Mouse (Mus musculus): ENCODE measurements around the gene Prdx6b. TPM values are rescaled to one million over a fixed set of nuclear protein-coding genes. Genes with fewer than 3 reads are reported as not detected.

Gene Prdx6b
- polyA plus RNA-seq (2012; rRNA removed), result 0.04 TPM in 1 of 2 replicates, not detected in the other

DNA sequence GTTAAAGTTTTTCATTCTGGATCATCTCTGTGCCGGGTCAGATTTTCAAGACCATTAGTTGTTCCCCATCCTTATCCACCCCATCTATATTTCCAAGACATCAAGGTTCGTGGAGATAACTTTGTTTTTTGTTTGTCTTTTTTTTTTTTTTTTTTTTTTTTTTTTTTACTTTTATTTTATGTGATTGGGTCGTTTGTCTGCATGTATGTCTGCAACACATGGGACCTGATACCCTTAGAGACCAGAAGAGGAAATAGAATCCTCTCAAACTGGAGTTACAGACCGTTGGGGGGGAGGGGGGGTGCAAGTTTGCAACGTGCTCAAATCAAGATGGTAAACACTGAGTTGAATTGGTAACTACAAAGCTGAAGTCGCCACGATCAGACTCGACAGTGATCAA is at the start of gene Prdx6b:
Prdx6b (plus strand) TSS at position 301 of the 400 bp plus-strand sequence.
- no peak within 1 kb of the TSS for H3K4me3 ChIP-seq (ENCODE audit: insufficient read depth, low read length)

DNA sequence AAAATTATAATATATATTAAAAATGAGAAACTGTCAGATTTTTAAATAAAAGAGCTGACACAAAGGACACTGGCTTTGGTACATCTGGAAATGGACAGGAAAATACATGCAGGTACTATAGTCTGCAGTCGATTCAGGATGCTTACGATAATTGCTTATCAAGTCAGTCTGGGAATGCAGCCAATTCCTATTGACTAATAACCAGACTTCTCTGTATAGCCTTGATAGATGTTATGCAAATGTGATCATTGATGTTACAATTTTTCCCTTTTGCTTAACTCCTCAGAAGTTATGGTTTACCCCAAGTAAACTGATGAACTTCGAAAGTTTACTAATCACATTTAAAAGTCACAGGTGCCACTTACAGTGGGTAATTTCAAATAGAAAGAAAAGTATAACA is 44.8 kb upstream of the Prdx6b start:
- Histone ChIP-seq H3K27ac (ENCODE audit: insufficient read depth, low read length) (no peak overlapping the region), H3K4me1 (ENCODE audit: control insufficient read depth, insufficient read depth, low read length) (no peaks in the 10 kb centered on the region), H3K4me3 (ENCODE audit: insufficient read depth, low read length) (no peak overlapping the region)
- no peak for TF ChIP-seq CTCF (IDR thresholded peaks at IDR 0.05; ENCODE audit: extremely low read depth, insufficient read depth, low read length)
- TF ChIP-seq POLR2A (IDR thresholded peaks at IDR 0.05; ENCODE audit: extremely low read depth, insufficient read depth, low read length), result no peak

More for the DNA sequence above, at the start of gene Prdx6b:
- TF ChIP-seq POLR2A (IDR thresholded peaks at IDR 0.05; ENCODE audit: extremely low read depth, insufficient read depth, low read length) (no peak), CTCF (IDR thresholded peaks at IDR 0.05; ENCODE audit: extremely low read depth, insufficient read depth, low read length) (no peak)
- no peak within 1 kb of the TSS for H3K27ac ChIP-seq (ENCODE audit: insufficient read depth, low read length)
- no peaks in the 10 kb centered on the region for H3K4me1 ChIP-seq (ENCODE audit: control insufficient read depth, insufficient read depth, low read length)

DNA sequence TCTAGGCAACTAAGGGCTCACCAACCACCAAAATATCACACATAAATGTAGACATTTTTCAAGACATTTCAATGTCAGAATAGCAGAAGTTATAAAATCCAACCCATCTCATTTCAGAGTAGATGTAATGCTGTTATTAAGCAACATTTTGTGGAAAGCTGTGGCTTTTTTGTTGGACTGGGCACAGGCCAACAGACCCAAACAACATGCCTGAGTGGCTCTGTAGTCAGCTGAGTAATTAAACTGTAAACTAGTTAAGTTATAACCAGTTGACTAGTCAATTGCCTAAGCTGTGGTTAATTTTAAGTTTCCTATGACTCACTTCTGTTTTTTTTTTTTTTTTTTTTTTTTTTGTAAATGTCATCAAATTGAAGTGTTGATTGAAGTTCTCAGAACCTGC is 44.4 kb upstream of the Prdx6b start:
- Histone ChIP-seq H3K4me3 (ENCODE audit: insufficient read depth, low read length) (no peak overlapping the region), H3K27ac (ENCODE audit: insufficient read depth, low read length) (no peak overlapping the region), H3K4me1 (ENCODE audit: control insufficient read depth, insufficient read depth, low read length) (no peaks in the 10 kb centered on the region)
- no peak for TF ChIP-seq POLR2A (IDR thresholded peaks at IDR 0.05; ENCODE audit: extremely low read depth, insufficient read depth, low read length)
- no peak for TF ChIP-seq CTCF (IDR thresholded peaks at IDR 0.05; ENCODE audit: extremely low read depth, insufficient read depth, low read length)

DNA sequence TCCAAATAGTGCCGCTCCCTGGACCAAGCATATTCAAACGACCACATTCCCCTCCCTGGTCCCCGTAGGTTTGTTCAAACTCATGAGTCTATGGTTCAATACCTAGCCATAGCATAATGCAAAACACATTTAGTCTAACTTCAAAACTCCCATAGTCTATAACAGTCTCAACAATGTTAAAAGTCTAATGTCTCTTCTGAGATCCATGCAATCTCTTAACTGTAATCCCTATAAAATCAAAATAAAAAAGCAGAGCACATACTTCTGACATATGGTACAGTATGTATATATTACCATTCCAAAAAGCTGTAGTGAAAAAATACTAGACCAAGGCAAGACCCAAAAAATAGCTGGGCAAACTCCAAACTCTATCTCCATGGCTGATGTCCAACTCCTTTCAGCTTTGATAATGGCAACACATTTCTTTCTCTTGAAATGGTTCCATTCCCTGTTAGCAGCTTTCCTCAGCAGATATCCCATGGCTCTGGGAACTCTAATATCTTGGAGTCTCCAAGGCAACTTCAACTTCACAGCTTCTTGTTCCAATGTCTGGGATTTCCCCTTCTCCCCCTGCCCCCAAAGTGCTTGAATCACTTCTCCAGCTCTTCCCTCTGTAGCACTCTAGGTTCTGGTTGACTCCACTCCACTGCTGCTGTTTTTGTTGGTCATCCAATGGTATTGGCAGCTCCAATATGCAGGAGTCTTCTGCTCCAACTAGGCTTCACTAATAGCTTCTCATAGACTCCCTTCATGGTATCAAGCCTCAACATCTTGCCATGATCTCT is 32.2 kb upstream of the Prdx6b start:
- Histone ChIP-seq H3K4me1 (ENCODE audit: control insufficient read depth, insufficient read depth, low read length) (no peaks in the 10 kb centered on the region), H3K4me3 (ENCODE audit: insufficient read depth, low read length) (no peak overlapping the region), H3K27ac (ENCODE audit: insufficient read depth, low read length) (no peak overlapping the region)
- no peak for TF ChIP-seq POLR2A (IDR thresholded peaks at IDR 0.05; ENCODE audit: extremely low read depth, insufficient read depth, low read length)
- no peak for TF ChIP-seq CTCF (IDR thresholded peaks at IDR 0.05; ENCODE audit: extremely low read depth, insufficient read depth, low read length)

DNA sequence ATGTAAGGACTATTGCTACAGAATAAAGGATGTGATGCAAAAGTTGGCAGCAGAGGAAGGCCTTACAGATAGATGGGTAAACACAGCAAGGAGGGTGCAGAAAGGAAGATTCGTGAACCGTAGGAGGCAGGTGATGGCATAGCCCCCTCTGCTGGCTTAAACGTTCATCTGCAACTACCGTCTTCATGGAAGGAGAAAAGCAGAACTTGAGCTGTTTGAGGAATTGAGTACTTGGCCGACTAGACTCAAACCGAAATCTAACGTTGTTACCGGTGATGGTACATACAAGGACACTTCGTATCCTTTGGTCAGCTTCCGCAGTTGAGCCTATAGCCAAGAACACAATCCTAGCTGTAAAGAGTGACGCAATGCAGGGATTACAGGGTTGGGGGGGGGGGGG is 25.4 kb upstream of the Prdx6b start:
- no peak for TF ChIP-seq POLR2A (IDR thresholded peaks at IDR 0.05; ENCODE audit: extremely low read depth, insufficient read depth, low read length)
- TF ChIP-seq CTCF (IDR thresholded peaks at IDR 0.05; ENCODE audit: extremely low read depth, insufficient read depth, low read length), result peak; percentile 94
- H3K4me3 ChIP-seq (ENCODE audit: insufficient read depth, low read length), result no peak overlapping the region; the same call in 1 of the 2 replicates
- no peak overlapping the region for H3K27ac ChIP-seq (ENCODE audit: insufficient read depth, low read length)
- no peaks in the 10 kb centered on the region for H3K4me1 ChIP-seq (ENCODE audit: control insufficient read depth, insufficient read depth, low read length)

DNA sequence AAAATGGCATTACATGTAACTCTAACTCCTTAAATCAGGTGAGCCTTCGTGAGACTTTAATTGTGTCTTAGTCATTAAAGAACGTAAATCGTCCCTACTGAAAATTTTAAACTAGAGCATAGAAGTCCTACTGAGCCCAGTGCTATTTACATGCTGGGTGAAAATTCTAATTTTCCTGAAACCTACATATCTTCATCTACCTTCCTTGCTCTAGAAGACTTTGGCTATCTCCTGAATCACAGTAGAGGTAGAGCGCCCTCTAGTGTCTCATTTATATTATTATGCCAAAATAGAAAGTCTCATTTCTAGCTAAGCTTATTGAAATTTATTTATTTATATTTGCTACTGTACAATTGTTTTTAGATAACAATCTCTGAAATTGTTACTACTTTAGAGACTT is 24.2 kb upstream of the Prdx6b start:
- no peaks in the 10 kb centered on the region for H3K4me1 ChIP-seq (ENCODE audit: control insufficient read depth, insufficient read depth, low read length)
- H3K27ac ChIP-seq (ENCODE audit: insufficient read depth, low read length), result no peak overlapping the region
- no peak overlapping the region for H3K4me3 ChIP-seq (ENCODE audit: insufficient read depth, low read length)
- TF ChIP-seq POLR2A (IDR thresholded peaks at IDR 0.05; ENCODE audit: extremely low read depth, insufficient read depth, low read length) (no peak), CTCF (IDR thresholded peaks at IDR 0.05; ENCODE audit: extremely low read depth, insufficient read depth, low read length) (no peak)

DNA sequence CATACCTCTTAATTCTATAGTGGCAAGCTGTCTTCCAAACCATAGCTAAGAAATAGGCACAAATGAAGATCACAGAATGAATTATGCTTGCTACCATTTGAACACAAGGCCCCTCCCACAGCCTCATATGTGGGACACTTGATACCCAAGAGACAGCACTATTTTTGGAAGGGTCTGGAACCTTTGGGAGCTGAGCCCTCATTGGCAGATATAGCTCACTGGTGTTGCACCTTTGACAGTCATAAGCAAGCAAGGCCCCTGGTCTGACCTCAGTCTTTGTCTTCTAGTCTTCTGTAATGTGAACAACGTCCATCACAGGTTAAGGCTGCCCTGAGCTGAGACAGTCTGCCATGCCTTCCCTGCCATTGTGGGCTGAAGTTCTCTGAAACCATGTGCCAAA is 20.8 kb upstream of the Prdx6b start:
- Histone ChIP-seq H3K4me1 (ENCODE audit: control insufficient read depth, insufficient read depth, low read length) (no peaks in the 10 kb centered on the region), H3K27ac (ENCODE audit: insufficient read depth, low read length) (no peak overlapping the region), H3K4me3 (ENCODE audit: insufficient read depth, low read length) (no peak overlapping the region)
- no peak for TF ChIP-seq POLR2A (IDR thresholded peaks at IDR 0.05; ENCODE audit: extremely low read depth, insufficient read depth, low read length)
- no peak for TF ChIP-seq CTCF (IDR thresholded peaks at IDR 0.05; ENCODE audit: extremely low read depth, insufficient read depth, low read length)

DNA sequence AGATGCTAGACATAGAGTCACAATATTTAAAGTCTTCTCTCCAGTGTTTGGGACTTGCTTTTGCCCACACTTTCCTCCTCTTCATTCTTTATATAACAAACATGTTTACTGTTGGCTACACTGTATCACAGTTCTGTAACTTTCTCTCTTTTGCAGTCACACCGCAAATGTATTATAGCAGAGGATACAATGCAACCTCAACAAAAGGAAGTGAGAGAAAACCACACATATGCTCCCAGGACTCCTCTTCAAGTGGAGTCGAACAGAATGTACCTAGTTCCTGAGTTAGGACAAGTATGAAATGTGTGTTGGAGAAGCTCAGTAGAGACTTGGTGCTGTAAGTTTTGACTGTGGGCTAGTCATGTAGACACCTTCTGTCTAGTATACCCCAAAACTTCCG is 19.2 kb upstream of the Prdx6b start:
- Histone ChIP-seq H3K4me3 (ENCODE audit: insufficient read depth, low read length) (no peak overlapping the region), H3K4me1 (ENCODE audit: control insufficient read depth, insufficient read depth, low read length) (no peaks in the 10 kb centered on the region), H3K27ac (ENCODE audit: insufficient read depth, low read length) (no peak overlapping the region)
- TF ChIP-seq CTCF (IDR thresholded peaks at IDR 0.05; ENCODE audit: extremely low read depth, insufficient read depth, low read length) (no peak), POLR2A (IDR thresholded peaks at IDR 0.05; ENCODE audit: extremely low read depth, insufficient read depth, low read length) (no peak)

DNA sequence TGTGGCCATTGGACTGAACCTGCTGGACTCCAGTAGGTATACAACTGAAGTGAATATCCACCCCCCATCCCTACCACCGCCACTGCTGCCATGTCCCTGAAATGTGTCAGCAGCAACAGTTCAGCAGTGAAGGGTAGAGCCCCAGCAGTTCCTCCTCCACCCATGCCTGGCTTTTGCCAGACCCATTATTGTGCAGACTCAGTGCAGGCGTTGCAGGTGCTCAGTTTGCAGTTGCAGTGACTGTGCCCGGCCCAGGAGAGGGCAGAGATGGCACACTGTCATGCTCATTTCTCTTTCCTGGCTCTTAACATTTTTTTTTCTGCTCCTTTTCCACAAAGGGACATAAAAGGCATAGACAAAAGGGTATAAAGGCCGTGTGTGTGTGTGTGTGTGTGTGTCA is 18.5 kb upstream of the Prdx6b start:
- Histone ChIP-seq H3K4me1 (ENCODE audit: control insufficient read depth, insufficient read depth, low read length) (no peaks in the 10 kb centered on the region), H3K27ac (ENCODE audit: insufficient read depth, low read length) (no peak overlapping the region), H3K4me3 (ENCODE audit: insufficient read depth, low read length) (no peak overlapping the region)
- TF ChIP-seq POLR2A (IDR thresholded peaks at IDR 0.05; ENCODE audit: extremely low read depth, insufficient read depth, low read length), result no peak
- TF ChIP-seq CTCF (IDR thresholded peaks at IDR 0.05; ENCODE audit: extremely low read depth, insufficient read depth, low read length), result no peak

DNA sequence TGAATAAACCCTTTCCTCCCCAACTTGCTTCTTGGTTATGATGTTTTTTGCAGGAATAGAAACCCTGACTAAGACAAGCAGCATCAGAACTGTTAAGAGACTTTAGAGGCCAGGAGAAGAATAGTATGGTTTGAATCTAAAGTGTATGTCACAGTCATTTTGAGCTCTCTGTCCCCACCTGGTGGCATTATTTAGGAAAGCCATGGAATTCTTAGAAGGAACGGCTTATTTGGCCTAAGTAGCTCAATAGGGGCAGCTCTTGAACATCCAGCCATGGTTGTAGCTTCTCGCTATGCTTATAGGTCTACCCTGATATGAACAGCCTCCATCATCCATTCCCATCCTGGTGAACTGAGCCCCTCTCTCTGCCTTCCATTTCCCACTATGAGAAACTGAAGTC is 17.1 kb upstream of the Prdx6b start:
- no peak overlapping the region for H3K27ac ChIP-seq (ENCODE audit: insufficient read depth, low read length)
- no peak for TF ChIP-seq POLR2A (IDR thresholded peaks at IDR 0.05; ENCODE audit: extremely low read depth, insufficient read depth, low read length)
- peak; percentile 38 for TF ChIP-seq CTCF (IDR thresholded peaks at IDR 0.05; ENCODE audit: extremely low read depth, insufficient read depth, low read length)

More for the DNA sequence above, 17.1 kb upstream of the Prdx6b start:
- no peaks in the 10 kb centered on the region for H3K4me1 ChIP-seq (ENCODE audit: control insufficient read depth, insufficient read depth, low read length)
- H3K4me3 ChIP-seq (ENCODE audit: insufficient read depth, low read length), result no peak overlapping the region

Data from cortical plate, adult 2 months (tissue).